Mouse (Mus musculus) gastrocnemius, postnatal 36 days (tissue): ENCODE measurements around the gene B230217C12Rik. TPM values are rescaled to one million over a fixed set of nuclear protein-coding genes. Genes with fewer than 3 reads are reported as not detected.
A peak's percentile ranks its signal among the peaks of the same experiment; 100 is the strongest.
"Not testable (repeated sequence)": the region's sequence is repeated elsewhere in the genome, so short reads cannot be mapped to it uniquely, and the experiment has no call there.

Experiments used
- DNase-seq, 2 experiments: peaks; one replicate each; pipeline ENCODE4 v3.0.0; 2022
- intact Hi-C: fragments of 180-260 bp; cut with DNase I; formaldehyde crosslinking; loops from one replicate; pipeline ENCODE4 v1.15.1; 2025
- total RNA-seq, 2 experiments: library from RNA; stranded (reverse); gene quantifications; 2 replicates each; pipeline ENCODE4 v1.2.3; 2021

Gene B230217C12Rik
- total RNA-seq, 2 experiments from 2014 or later, result 0.31 to 0.64 TPM

DNA sequence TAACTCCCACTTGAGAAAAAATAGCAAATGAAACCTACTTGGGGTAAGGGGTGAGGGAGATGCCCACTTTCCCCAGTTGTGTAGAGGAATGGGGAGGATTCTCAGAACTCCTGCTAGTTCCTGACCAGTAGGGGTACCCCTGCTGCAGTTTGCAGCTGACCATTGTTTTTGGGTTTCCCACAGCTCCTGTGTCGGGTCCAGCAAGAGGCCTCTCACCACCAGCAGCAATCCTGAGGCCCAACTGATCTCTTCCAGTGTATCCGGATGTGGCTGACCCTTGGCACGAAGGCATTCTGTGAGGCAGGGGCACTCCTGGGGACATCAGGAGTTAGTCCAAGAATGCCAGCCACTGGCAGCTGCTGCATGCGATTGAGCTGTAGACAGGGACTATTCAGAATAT, 1.4 kb downstream of the B230217C12Rik start:
- no peak for DNase-seq
- intact Hi-C loops, result no loop called here

DNA sequence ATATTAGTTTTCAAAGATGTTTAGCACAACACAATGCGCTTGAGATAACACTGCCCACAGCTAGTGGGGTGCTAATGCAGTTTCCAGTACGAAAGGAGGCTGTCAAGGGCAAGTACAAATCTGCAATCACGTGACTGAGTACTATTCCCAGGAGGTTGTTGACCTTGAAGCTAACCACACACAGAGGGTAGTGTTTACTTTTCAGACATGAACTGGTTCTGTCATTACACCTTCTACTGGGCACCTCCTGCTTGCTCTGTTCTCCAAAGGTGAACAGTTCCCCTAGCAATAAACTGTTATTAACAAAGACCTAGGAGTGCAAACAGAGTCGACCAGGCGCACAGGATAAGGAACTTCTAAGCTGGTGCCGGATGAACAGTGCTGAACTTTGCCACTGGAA, 9.8 kb downstream of the B230217C12Rik start:
- intact Hi-C loops, result no loop called here
- no peak for DNase-seq

DNA sequence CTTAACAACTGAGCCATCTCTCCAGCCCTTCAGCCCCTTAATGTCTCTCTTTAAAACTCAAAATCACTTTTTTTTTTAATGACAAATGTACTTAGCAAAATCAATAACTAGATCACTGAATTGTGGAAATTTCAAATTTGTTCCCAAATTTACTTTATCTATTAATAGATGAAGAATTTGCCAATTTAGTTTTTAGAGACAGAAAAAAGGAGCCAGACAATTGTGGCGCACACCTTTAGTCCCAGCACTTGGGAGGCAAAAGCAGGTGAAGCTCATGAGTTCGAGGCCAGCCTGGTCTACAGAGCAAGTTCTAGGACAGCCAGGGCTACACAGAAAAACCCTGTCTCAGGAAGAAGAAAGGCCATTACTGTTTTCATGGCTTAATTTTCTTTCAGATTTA, 11.0 kb downstream of the B230217C12Rik start:
- intact Hi-C loops, result no loop called here
- no peak for DNase-seq

DNA sequence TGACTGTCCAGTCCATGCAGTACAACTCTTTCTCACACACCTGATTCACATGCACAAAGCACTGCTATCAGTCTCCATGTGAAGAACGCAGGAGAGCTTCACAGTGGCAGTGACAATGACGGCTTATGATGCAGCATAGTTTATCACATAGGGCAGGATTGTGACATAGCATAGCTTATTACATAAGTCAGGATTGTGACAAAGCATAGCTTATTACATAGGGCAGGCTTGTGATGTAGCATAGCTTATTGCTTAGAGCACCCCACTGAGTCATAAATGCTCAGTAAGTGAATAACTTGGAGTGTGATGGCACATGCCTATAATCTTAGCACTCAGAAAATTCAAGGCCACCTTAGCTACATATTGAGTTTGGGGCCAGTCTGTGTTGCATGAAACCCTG, 14.9 kb downstream of the B230217C12Rik start:
- DNase-seq, result no peak
- intact Hi-C loops, result no loop called here

DNA sequence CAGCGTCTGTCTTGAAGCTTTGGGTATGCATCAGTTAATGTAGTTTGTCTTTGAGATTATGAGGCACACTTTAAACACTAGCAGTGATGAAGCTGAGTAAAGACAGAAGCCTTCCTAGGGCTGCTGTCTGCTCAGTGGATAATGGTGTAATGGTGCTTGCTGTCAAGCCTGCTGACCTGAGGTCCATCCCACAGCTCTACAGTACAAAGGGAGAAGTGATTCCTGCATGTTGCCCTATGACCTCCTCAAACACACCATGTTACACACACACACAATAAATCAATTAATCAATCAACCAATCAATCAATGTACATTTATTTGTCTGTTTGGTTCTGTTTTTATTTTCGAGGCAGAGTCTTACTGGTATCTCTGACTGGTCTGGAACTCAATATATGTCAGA, 21.6 kb downstream of the B230217C12Rik start:
- DNase-seq, result no peak
- intact Hi-C loops, result no loop called here

DNA sequence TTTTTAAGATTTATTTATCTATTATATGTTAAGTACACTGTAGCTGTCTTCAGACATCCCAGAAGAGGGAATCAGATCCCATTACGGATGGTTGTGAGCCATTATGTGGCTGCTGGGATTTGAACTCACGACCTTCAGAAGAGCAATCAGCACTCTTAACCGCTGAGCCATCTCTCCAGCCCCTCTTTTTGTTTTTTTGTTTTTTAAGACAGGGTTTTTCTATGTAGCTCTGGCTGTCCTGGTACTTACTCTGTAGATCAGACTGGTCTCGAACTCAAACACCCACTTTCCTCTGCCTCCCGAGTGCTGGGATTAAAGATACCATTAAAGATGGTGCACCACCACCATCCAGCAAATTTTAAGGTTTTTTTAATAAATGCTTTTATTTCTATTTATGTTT, 24.8 kb downstream of the B230217C12Rik start:
- intact Hi-C loops, result no loop called here
- no peak for DNase-seq

DNA sequence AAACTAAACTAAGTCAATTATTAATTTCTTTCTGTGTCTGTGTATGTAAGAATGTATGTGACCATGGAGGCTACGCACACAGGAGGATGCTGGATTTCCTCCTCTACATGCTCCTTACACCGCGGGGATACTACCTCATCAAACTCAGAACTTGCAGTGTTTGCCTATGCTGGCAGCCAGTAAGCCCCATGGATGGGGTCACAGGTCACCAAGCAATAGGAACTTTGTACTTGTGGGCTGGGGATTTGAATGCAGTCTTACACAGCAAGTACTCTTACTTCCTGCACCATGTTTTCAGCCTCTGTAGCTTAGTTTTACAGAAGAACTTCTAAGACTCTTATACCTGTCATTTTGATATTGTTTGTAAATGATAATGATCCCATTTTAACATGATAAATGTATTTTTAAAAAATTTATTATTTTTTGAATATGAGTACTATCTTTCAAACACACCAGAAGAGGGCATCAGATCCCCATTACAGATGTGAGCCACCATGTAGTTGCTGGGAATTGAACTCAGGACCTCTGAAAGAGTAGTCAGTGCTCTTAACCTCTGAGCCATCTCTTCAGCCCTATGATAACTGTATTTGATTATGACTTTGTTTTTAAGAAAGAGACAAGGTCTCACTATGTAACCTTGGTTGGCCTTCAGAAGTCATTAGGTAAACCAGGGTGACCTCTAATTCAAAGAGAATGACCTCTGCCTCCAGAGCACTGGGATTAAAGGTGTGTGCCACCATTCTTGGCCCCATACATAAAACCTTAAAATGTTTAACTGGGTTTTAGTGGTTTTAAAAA, 25.7 kb downstream of the B230217C12Rik start:
- no peak for DNase-seq
- intact Hi-C loops, result no loop called here

DNA sequence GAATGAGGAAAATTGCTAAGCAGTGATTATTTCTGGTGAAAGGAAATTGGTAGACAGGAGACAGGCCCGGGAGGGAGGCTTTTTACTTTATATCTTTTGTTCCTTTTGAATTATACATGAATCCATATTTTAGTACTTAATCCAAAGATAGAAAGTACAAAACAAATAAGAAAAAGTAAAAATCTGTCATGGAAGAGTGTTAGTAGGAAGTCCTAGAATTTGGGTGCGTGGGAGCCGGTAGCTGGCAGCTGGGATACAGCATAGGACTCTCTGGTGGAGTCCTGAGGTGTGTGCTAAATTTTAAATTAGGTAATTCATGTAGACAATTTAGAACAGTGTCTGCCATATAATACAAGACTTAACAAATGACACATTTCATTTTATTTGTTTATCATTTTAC, 27.0 kb downstream of the B230217C12Rik start:
- DNase-seq, result no peak
- intact Hi-C loops, result no loop called here

DNA sequence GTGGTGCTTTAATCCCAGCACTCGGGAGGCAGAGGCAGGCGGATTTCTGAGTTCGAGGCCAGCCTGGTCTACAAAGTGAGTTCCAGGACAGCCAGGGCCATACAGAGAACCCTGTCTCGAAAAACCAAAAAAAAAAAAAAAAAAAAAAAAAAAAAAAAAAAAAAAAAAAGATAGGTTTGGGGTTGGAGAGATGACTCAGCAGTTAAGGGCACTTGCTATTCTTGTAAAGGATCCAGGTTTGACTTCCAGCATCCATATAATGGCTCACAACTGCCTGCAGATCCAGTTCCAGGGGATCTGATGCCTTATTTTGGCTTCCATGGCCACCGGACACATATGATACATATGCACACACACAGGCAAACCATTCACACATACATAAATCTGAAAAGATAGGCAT, 31.8 kb downstream of the B230217C12Rik start:
- intact Hi-C loops, DNase-seq: not testable (repeated sequence)

DNA sequence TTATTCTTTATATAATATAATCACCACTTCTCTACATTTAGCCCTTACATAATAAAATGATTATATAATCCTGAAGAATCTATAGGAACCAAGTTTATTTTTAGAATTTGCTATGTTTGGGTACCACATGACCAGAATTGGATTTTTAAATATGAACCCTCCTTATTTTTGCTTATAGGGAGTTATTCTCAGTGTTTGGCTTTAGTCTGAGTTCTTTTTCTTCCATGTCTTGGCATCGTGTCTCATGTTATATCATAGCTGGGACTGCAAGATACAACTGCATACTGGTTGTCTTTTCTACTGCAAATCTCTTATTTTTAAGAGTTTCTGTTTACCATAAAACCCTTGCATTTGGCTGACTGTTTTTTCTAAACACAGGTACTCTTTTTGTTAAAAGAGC, 33.8 kb downstream of the B230217C12Rik start:
- intact Hi-C loops, result no loop called here
- no peak for DNase-seq

DNA sequence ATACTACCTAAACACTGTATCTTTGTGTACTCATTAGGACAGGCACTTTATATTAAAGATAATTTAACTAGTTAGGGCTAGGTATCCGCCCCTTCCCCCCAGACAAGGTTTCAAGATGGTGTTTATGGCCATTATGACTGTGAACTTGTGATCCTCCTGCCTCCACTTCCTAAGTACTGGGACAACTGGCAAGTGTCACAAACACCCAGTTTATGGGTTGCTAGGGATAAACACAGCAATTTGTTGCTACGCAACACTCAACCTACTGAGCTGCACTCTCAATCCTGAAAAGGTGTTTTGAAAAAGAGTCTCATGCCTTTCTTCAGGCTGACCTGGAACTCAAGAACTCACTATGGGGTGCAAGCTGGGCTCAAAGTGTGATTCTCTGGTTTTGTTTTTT, 36.8 kb downstream of the B230217C12Rik start:
- DNase-seq, result no peak
- intact Hi-C loops, result no loop called here

DNA sequence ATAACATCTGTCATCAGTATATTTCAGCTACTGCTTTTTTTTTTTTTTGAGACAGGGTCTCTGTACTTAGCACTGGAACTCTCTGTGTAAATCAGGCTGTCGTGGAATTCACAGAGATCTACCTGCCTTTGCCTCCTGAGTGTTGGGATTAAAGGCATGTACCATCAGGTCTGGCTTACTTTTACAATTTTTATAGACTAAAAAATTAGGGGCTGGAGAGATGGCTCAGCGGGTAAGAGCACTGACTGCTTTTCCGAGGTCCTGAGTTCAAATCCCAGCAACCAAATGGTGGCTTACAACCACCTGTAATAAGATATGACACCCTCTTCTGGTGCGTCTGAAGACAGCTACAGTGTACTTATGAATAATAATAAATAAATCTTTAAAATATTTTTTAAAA, 39.8 kb downstream of the B230217C12Rik start:
- intact Hi-C loops, result no loop called here

DNA sequence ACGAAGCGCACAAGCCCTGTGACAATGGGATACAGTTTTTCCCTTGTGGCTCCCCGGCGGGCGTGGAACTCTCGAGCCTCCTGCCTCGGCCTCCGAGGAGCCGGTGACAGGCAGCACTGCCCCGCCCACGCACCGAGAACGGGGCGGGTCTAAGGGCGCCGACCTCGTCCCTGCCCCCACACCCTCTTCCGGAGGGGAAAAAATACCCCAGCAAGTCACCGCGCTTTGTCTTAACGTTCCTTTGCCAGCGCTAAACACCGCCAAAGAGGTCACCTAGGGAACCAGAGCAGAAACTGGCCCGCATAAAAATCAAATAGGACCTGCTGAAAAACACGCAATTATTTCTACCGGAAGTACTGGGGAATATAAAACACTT, 43.0 kb downstream of the B230217C12Rik start:
- DNase-seq, result peak; percentile 43 to 51
- intact Hi-C loops, result loop anchor here (2.0 kb wide), 1 partner anchor 85 kb away; the partner anchor contains the start of gene Lasp1

More for the DNA sequence above, 39.8 kb downstream of the B230217C12Rik start:
- no peak for DNase-seq

DNA sequence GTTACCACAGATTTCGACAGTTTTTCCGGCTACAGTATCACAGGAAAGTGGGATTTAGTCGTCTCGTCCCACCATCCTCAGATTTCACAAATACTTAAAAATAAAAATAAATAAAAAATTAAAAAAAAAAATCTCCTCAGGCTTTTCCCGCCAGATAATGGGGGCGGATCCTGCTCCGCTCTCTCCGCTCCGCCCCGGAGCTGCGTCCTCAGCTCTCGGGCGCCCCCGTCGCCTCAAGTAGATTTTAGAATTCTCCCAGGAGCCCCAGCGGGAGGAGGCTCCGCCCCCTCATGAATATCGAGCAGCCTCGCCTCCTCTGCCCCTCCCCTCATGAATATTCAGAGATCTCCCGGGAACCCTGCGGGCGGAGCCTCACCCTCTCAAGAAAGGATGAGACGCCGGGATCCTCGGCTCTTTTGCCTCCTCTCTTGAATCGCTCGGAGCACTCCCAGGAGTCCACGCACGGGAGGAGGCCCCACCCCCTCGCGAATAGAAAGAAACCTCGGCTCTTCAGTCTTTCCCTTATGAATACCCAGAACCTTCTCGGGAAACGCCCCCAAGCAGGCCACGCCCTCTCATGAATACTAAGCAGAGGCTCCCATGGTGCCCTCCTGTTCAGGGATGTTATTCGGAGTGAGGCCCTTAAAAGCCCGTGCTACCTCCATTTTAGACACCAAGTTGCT, 43.5 kb downstream of the B230217C12Rik start, which contains the start of gene Fbxo47:
Gene Fbxo47, minus strand, starts transcription at position 237 of the 683 bp plus-strand sequence.
- DNase-seq, result peak; percentile 94 to 95
- intact Hi-C loops, result loop anchor here (2.0 kb wide), 2 partner anchors 85 to 91 kb away; partner anchors contain the start of gene Lasp1

DNA sequence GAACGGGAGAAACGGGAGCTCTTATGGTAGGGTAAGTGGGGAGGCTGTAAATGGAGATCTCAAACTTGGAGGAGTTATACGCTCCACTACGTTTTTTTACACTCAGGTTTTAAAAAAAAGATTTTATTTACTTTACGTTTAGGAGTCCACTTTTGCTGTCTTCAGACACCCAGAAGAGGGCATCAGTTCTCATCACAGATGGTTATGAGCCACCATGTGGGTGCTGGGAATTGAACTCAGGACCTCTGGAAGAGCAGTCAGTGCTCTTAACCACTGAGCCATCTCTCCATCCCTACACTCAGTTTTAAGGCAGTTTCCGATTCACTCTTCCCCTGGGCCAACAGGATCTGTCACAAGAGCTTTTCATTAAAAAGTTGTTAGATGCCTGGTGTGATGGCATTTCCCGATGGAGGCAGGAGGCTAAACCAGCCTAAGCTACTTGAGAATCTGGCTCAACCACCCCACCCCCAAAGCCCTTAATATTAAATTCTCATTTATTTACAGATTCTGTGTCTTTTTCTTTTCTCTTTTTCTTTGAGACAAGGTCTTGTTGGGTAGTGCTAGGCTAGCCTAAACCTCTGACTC, 44.1 kb downstream of the B230217C12Rik start:
- DNase-seq, result no peak
- intact Hi-C loops, result loop anchor here (2.0 kb wide), 1 partner anchor 92 kb away; no protein-coding TSS in a partner anchor

DNA sequence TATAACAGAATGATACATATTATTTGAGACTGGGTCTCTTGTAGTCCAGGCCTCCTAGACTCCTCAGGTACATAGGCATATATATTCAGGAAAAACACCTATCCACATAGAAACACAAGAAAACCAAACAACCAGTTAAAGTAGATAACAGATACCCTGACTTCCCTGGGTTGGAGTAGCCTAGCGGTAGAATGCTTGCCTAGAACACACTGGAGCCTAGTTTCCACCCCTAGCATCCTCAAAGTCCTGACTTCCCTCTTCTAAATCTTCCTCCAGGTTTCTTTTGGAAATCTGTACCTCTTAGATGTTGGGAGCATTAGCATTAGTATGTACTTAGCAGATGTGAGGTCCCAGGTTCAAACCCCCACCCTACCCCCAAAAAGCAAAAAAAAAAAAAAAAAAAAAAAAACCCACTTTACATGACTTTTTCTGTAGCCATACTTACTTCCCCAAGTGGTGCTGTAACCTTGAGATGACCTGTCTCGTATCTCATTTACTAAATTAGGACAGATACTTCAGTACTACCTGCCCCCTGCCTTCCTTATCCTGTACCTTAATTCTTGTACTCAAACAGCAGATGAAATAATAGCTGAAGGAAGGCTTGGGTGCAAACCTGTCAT, 44.8 kb downstream of the B230217C12Rik start:
- intact Hi-C loops, result loop anchor here (2.0 kb wide), 1 partner anchor 93 kb away; no protein-coding TSS in a partner anchor

DNA sequence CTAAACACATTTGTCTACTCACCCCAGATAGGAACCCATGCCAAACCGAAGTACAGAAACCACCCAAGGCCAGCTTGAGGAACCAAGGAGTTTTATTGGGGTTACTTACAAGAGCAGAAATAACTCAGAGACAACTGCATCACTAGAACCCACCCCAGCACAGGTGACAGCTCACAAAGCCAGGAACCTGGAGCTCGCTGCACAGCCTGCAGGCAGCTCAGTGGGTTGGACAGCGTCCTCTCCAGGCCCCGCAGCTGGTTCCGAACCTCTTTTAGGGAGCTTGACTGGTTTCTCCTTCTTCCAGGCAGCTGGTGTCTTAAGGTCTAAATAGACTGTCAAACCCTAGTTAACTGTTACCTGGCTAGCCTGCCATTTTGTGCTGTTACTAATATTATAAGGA, 51.2 kb downstream of the B230217C12Rik start:
- intact Hi-C loops, result no loop called here
- DNase-seq, result no peak

More for the DNA sequence above, 44.8 kb downstream of the B230217C12Rik start:
- no peak for DNase-seq
